In the genomic region with DNA sequence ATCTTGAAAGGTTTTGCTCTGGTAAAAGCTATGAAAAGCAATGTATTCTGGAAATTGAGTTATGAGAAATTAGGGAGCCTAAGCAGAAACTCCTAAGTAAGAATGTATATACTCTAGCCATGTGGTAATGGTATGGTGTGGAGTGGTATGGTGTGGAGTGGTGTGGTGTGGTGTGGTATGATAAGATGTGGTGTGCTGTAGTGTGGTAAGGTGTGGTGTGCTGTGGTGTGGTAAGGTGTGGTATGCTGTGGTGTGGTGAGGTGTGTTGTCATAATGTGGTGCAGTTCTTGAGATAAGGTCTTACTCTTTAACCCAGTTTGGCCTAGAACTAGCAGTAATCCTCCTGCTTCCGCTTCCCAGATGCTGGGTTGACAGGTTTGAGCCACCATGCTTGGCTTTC, we compare ENCODE assay signal across 23 mouse cellular contexts. TPM values are rescaled to one million over a fixed set of nuclear protein-coding genes. Genes with fewer than 3 reads are reported as not detected.
DNase-seq lines count a peak whose midpoint lies in the region; ATAC-seq lines count a peak whose summit lies in the region.
"Had no signal": no experiment of that assay in that cellular context is flagged by ENCODE, and none has a peak within 500 bp of the region (broad histone marks: within the 10 kb centered on the region; RNA-seq: fewer than 3 reads in every experiment).

No protein-coding gene starts in this region.

- 0 out of 2 replicates have a peak, but pooled peaks cover 3% of the 10 kb centered on the region for H3K4me1 ChIP-seq in liver, embryonic 15.5 days (replicated peaks)
- peaks cover 30% of the 10 kb centered on the region for H3K4me1 ChIP-seq in hindbrain, embryonic 14.5 days (replicated peaks; ENCODE audit: control insufficient read depth, insufficient read depth, low read length)

- H3K27ac ChIP-seq in liver, embryonic 15.5 days (replicated peaks) = no peak overlapping the region
- H3K27ac ChIP-seq in hindbrain, embryonic 14.5 days = no peak overlapping the region
- H3K27ac ChIP-seq: embryonic facial prominence, embryonic 13.5 days; forebrain, embryonic 10.5 days; gastrocnemius, adult 2 months; hindbrain, embryonic 10.5 days had no signal

- H3K9ac ChIP-seq in liver, embryonic 15.5 days = no peak overlapping the region
- H3K9ac ChIP-seq in hindbrain, embryonic 14.5 days = no peak overlapping the region
- H3K9ac ChIP-seq: embryonic facial prominence, embryonic 13.5 days; heart, embryonic 12.5 days; hindbrain, embryonic 15.5 days had no signal

- peaks cover 20% of the 10 kb centered on the region for H3K27me3 ChIP-seq in liver, embryonic 15.5 days
- H3K27me3 ChIP-seq in hindbrain, embryonic 14.5 days (ENCODE audit: control insufficient read depth, insufficient read depth, low read length) = no peaks in the 10 kb centered on the region
- H3K27me3 ChIP-seq: CH12.LX; embryonic facial prominence, embryonic 13.5 days; heart, embryonic 12.5 days; hindbrain, embryonic 15.5 days; Patski had no signal

- DNase-seq in heart, adult 11 months = peak; percentile 39
- DNase-seq in heart, adult 18-20 months = no peak
- no peak for DNase-seq in left cerebral cortex, postnatal 10 days (ENCODE audit: extremely low spot score in 1 of 2, low spot score in 2 of 2)
- DNase-seq in kidney, adult 8-10 months = no peak
- DNase-seq in hindbrain, embryonic 14.5 days (ENCODE audit: low spot score) = no peak
- DNase-seq: adrenal gland, postnatal 14 days; cerebellum, adult 11-12 months; cerebellum, adult 9-11 months; embryo, embryonic 11 days; gastrocnemius, adult 2 months; gastrocnemius, postnatal 25 days had no signal

- no peaks in the 10 kb centered on the region for H3K36me3 ChIP-seq in liver, embryonic 15.5 days (replicated peaks)
- H3K36me3 ChIP-seq in hindbrain, embryonic 14.5 days (replicated peaks; ENCODE audit: control insufficient read depth, insufficient read depth) = no peaks in the 10 kb centered on the region
- H3K36me3 ChIP-seq: embryonic facial prominence, embryonic 13.5 days; forebrain, embryonic 10.5 days; hindbrain, embryonic 10.5 days; hindbrain, embryonic 15.5 days had no signal

- H3K9me3 ChIP-seq in liver, embryonic 15.5 days (replicated peaks) = no peaks in the 10 kb centered on the region
- H3K9me3 ChIP-seq in hindbrain, embryonic 14.5 days (ENCODE audit: control insufficient read depth, low read length) = no peaks in the 10 kb centered on the region
- H3K9me3 ChIP-seq: embryonic facial prominence, embryonic 13.5 days; forebrain, embryonic 10.5 days; heart, embryonic 12.5 days; hindbrain, embryonic 10.5 days; hindbrain, embryonic 15.5 days had no signal

- ATAC-seq in common myeloid progenitor, adult 5-6 weeks (replicated peaks; ENCODE audit: low read depth, poor library complexity, severe bottlenecking) = 0 out of 2 replicates have a peak, but pooled peaks have one; percentile 50
- peak; percentile 75 for ATAC-seq in liver, embryonic 15.5 days (ENCODE audit: insufficient read depth)
- peak; percentile 90 for ATAC-seq in megakaryocyte progenitor cell, adult 5-6 weeks (replicated peaks; ENCODE audit: poor library complexity)
- ATAC-seq in hindbrain, embryonic 14.5 days (ENCODE audit: low FRiP score) = no peak
- ATAC-seq: activated CD4-positive, CD25-positive, alpha-beta regulatory T cell, adult 4 months; forebrain, embryonic 14.5 days; Patski had no signal

- intact Hi-C loops in left cerebral cortex, postnatal 10 days (cut with DNase I) = no loop called here

- no peak overlapping the region for H3K4me3 ChIP-seq in liver, embryonic 15.5 days (replicated peaks)
- no peak overlapping the region for H3K4me3 ChIP-seq in hindbrain, embryonic 14.5 days (replicated peaks; ENCODE audit: low read length)
- H3K4me3 ChIP-seq: embryonic facial prominence, embryonic 13.5 days; forebrain, embryonic 10.5 days; gastrocnemius, adult 2 months; heart, embryonic 12.5 days; hindbrain, embryonic 10.5 days; hindbrain, embryonic 15.5 days had no signal

- WGBS in liver, embryonic 15.5 days (ENCODE audit: insufficient replicate concordance) = 70% methylated on average over 1 of the region's 1 CpGs
- WGBS in hindbrain, embryonic 14.5 days = 90% methylated on average over 1 of the region's 1 CpGs

- no peak overlapping the region for H3K4me2 ChIP-seq in liver, embryonic 15.5 days
- no peak overlapping the region for H3K4me2 ChIP-seq in hindbrain, embryonic 14.5 days (replicated peaks)
- H3K4me2 ChIP-seq: embryonic facial prominence, embryonic 13.5 days; heart, embryonic 12.5 days; hindbrain, embryonic 15.5 days had no signal

RNA-seq across cellular contexts. Expression of gene Cdk14, which starts 45.7 kb away (rescaled TPM):
- 1 to 10 TPM; 5.5 to 7.7 TPM for total RNA-seq in heart, adult 18-20 months (2021)
- 1.6 TPM in 2 replicates for total RNA-seq in common myeloid progenitor, adult 5-6 weeks (2017)
- 1.2 TPM in 2 replicates for polyA plus RNA-seq in liver, embryonic 15.5 days (2015; fragmentation: Nextera tagmentation; extraction: Ambion mirVana)
- 0.88 and 1.7 TPM in 2 replicates for total RNA-seq in megakaryocyte progenitor cell, adult 5-6 weeks (2015)
- 0.07 and 0.25 TPM in 2 replicates for total RNA-seq in megakaryocyte progenitor cell, adult 5-6 weeks (2017)
- total RNA-seq in left cerebral cortex, postnatal 10 days (2021) = 100 to 1,000 TPM; 138 TPM
- 55.6 and 65.8 TPM in 2 replicates for polyA plus RNA-seq in hindbrain, embryonic 14.5 days (2014; fragmentation: Nextera tagmentation; extraction: Ambion mirVana)

Comparison
In these comparisons a context has a peak if more than half of its experiments do, and no peak if none do; other contexts are left out.
1. RNA of gene Cdk14, which starts 45.7 kb away (total RNA-seq): 138 TPM in left cerebral cortex, postnatal 10 days; 5.5 to 7.7 TPM in heart, adult 18-20 months, 0.07 to 1.7 TPM in megakaryocyte progenitor cell, adult 5-6 weeks and 1.6 TPM in common myeloid progenitor, adult 5-6 weeks; every median in the first group is over 10 times any median in the second.